In genomic region chr4:135889884-135890283, GRCm38 (mm10) we compare ENCODE assay signal across 8 mouse cellular contexts. TPM values are rescaled to one million over a fixed set of nuclear protein-coding genes. Genes with fewer than 3 reads are reported as not detected.
DNase-seq lines count a peak whose midpoint lies in the region; ATAC-seq lines count a peak whose summit lies in the region.

No protein-coding gene starts in this region.

- no peaks in the 10 kb centered on the region for H3K27me3 ChIP-seq in neural tube, embryonic 15.5 days (replicated peaks)
- no peaks in the 10 kb centered on the region for H3K27me3 ChIP-seq in intestine, embryonic 15.5 days (replicated peaks)
- no peaks in the 10 kb centered on the region for H3K27me3 ChIP-seq in midbrain, embryonic 13.5 days

- no peaks in the 10 kb centered on the region for H3K9me3 ChIP-seq in neural tube, embryonic 15.5 days (replicated peaks)
- no peaks in the 10 kb centered on the region for H3K9me3 ChIP-seq in intestine, embryonic 15.5 days
- no peaks in the 10 kb centered on the region for H3K9me3 ChIP-seq in midbrain, embryonic 13.5 days

- H3K36me3 ChIP-seq in neural tube, embryonic 15.5 days, result no peaks in the 10 kb centered on the region
- H3K36me3 ChIP-seq in intestine, embryonic 15.5 days, result no peaks in the 10 kb centered on the region
- H3K36me3 ChIP-seq in midbrain, embryonic 13.5 days, result no peaks in the 10 kb centered on the region

- H3K27ac ChIP-seq in neural tube, embryonic 15.5 days (replicated peaks), result no peak overlapping the region
- no peak overlapping the region for H3K27ac ChIP-seq in intestine, embryonic 15.5 days
- no peak overlapping the region for H3K27ac ChIP-seq in midbrain, embryonic 13.5 days

- no peak overlapping the region for H3K4me3 ChIP-seq in neural tube, embryonic 15.5 days (replicated peaks)
- H3K4me3 ChIP-seq in intestine, embryonic 15.5 days (replicated peaks), result no peak overlapping the region
- no peak overlapping the region for H3K4me3 ChIP-seq in midbrain, embryonic 13.5 days (replicated peaks)

- no peak for ATAC-seq in neural tube, embryonic 15.5 days (ENCODE audit: low FRiP score)
- peak; percentile 86 for ATAC-seq in intestine, embryonic 15.5 days
- peak; percentile 87 for ATAC-seq in midbrain, embryonic 13.5 days

- H3K4me2 ChIP-seq in neural tube, embryonic 15.5 days, result no peak overlapping the region
- H3K4me2 ChIP-seq in intestine, embryonic 15.5 days (replicated peaks), result no peak overlapping the region
- no peak overlapping the region for H3K4me2 ChIP-seq in midbrain, embryonic 13.5 days (replicated peaks)

- 5% methylated on average over 4 of the region's 4 CpGs for WGBS in neural tube, embryonic 15.5 days
- 5% methylated on average over 4 of the region's 4 CpGs for whole genome bisulfite sequencing in intestine, embryonic 15.5 days
- 4% methylated on average over 4 of the region's 4 CpGs for WGBS in midbrain, embryonic 13.5 days

- intact Hi-C loops in left cerebral cortex, postnatal 36 days (cut with DNase I), result loop anchor here (2.0 to 5.0 kb wide), 2 partner anchors 32 to 41 kb away; partner anchors contain the start of gene Fuca1

- H3K9ac ChIP-seq in neural tube, embryonic 15.5 days (replicated peaks), result no peak overlapping the region
- H3K9ac ChIP-seq in intestine, embryonic 15.5 days, result no peak overlapping the region
- no peak overlapping the region for H3K9ac ChIP-seq in midbrain, embryonic 13.5 days (replicated peaks)

- peak; percentile 51 for DNase-seq in neural tube, embryonic 10.5 days (ENCODE audit: extremely low spot score, low spot score)
- DNase-seq in embryo, embryonic 10.5 days (ENCODE audit: low spot score), result peak; percentile 85
- DNase-seq in gastrocnemius, postnatal 4 days (ENCODE audit: low spot score in 2 of 2), result peak; percentile 55 to 70
- DNase-seq in left cerebral cortex, postnatal 36 days (ENCODE audit: low spot score in 2 of 2), result peak; percentile 30 to 51
- peak; percentile 79 to 80 for DNase-seq in spleen, postnatal 36 days (ENCODE audit: low spot score in 2 of 2)

- H3K4me1 ChIP-seq in neural tube, embryonic 15.5 days, result no peaks in the 10 kb centered on the region
- H3K4me1 ChIP-seq in intestine, embryonic 15.5 days (replicated peaks), result no peaks in the 10 kb centered on the region
- no peaks in the 10 kb centered on the region for H3K4me1 ChIP-seq in midbrain, embryonic 13.5 days (replicated peaks)

RNA-seq across cellular contexts. Expression of gene Cnr2, which starts 5.3 kb away (rescaled TPM):
- polyA plus RNA-seq in neural tube, embryonic 15.5 days (2015; fragmentation: Nextera tagmentation; extraction: Ambion mirVana), result 0.10 and 0.50 TPM in 2 replicates
- under 1 TPM; 0.65 to 0.78 TPM for total RNA-seq in gastrocnemius, postnatal 4 days (2021)
- 0.28 and 0.42 TPM in 2 replicates for polyA plus RNA-seq in intestine, embryonic 15.5 days (2015; fragmentation: Nextera tagmentation; extraction: Ambion mirVana)
- total RNA-seq in left cerebral cortex, postnatal 36 days (2021), result under 1 TPM; 0.12 to 0.14 TPM
- polyA plus RNA-seq in midbrain, embryonic 13.5 days (2015; fragmentation: Nextera tagmentation; extraction: Ambion mirVana), result 0.12 and 0.16 TPM in 2 replicates

RNA-seq across cellular contexts. Expression of gene Pnrc2, which starts 16.2 kb away (rescaled TPM):
- polyA plus RNA-seq in neural tube, embryonic 15.5 days (2015; fragmentation: Nextera tagmentation; extraction: Ambion mirVana), result 82.1 and 114 TPM in 2 replicates
- 10 to 100 TPM; 76.6 to 91.3 TPM for total RNA-seq in gastrocnemius, postnatal 4 days (2021)
- 164 and 177 TPM in 2 replicates for polyA plus RNA-seq in intestine, embryonic 15.5 days (2015; fragmentation: Nextera tagmentation; extraction: Ambion mirVana)
- total RNA-seq in left cerebral cortex, postnatal 36 days (2021), result 10 to 100 TPM; 41.2 to 44.6 TPM
- polyA plus RNA-seq in midbrain, embryonic 13.5 days (2015; fragmentation: Nextera tagmentation; extraction: Ambion mirVana), result 144 TPM in 2 replicates

RNA-seq across cellular contexts. Expression of gene Fuca1, which starts 30.7 kb away (rescaled TPM):
- polyA plus RNA-seq in neural tube, embryonic 15.5 days (2015; fragmentation: Nextera tagmentation; extraction: Ambion mirVana), result 68.6 and 71.5 TPM in 2 replicates
- total RNA-seq in gastrocnemius, postnatal 4 days (2021), result 10 to 100 TPM; 46.6 to 46.7 TPM
- 134 and 154 TPM in 2 replicates for polyA plus RNA-seq in intestine, embryonic 15.5 days (2015; fragmentation: Nextera tagmentation; extraction: Ambion mirVana)
- total RNA-seq in left cerebral cortex, postnatal 36 days (2021), result 10 to 100 TPM; 31.7 to 40.0 TPM
- polyA plus RNA-seq in midbrain, embryonic 13.5 days (2015; fragmentation: Nextera tagmentation; extraction: Ambion mirVana), result 49.5 and 52.9 TPM in 2 replicates

RNA-seq across cellular contexts. Expression of gene Srsf10, which starts 34.3 kb away (rescaled TPM):
- 157 and 178 TPM in 2 replicates for polyA plus RNA-seq in neural tube, embryonic 15.5 days (2015; fragmentation: Nextera tagmentation; extraction: Ambion mirVana)
- 10 to 100 TPM; 61.0 to 86.0 TPM for total RNA-seq in gastrocnemius, postnatal 4 days (2021)
- polyA plus RNA-seq in intestine, embryonic 15.5 days (2015; fragmentation: Nextera tagmentation; extraction: Ambion mirVana), result 177 and 214 TPM in 2 replicates
- 10 to 100 TPM; 51.3 to 88.9 TPM for total RNA-seq in left cerebral cortex, postnatal 36 days (2021)
- 267 and 285 TPM in 2 replicates for polyA plus RNA-seq in midbrain, embryonic 13.5 days (2015; fragmentation: Nextera tagmentation; extraction: Ambion mirVana)

RNA-seq across cellular contexts. Expression of gene Hmgcl, which starts 56.4 kb away (rescaled TPM):
- polyA plus RNA-seq in neural tube, embryonic 15.5 days (2015; fragmentation: Nextera tagmentation; extraction: Ambion mirVana), result 68.2 and 68.9 TPM in 2 replicates
- 10 to 100 TPM; 46.6 to 47.7 TPM for total RNA-seq in gastrocnemius, postnatal 4 days (2021)
- 105 and 113 TPM in 2 replicates for polyA plus RNA-seq in intestine, embryonic 15.5 days (2015; fragmentation: Nextera tagmentation; extraction: Ambion mirVana)
- total RNA-seq in left cerebral cortex, postnatal 36 days (2021), result 10 to 100 TPM; 28.9 to 30.6 TPM
- 50.3 and 51.0 TPM in 2 replicates for polyA plus RNA-seq in midbrain, embryonic 13.5 days (2015; fragmentation: Nextera tagmentation; extraction: Ambion mirVana)
